Mouse (Mus musculus): ENCODE measurements around the gene Jazf1.

DNA sequence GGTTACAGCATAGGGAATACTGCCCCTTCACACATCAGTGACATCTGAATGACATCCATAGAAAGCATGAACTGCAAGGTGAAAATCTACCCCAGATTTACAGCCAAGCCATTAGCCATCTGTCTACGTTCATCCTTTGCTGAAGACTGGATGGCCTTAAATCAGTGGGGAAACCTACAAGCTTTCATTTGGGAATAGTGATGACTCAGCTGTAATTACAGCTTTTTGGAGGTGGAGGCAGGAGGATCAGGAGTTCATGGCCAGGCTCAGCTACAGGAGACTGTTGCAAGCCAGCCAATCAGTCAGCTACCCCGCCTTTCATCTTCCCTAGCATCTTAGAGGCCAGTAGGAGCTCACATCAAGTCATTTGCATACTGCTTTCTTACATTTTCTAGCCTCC, 153.5 kb downstream of the Jazf1 start:
- TF ChIP-seq POLR2A (IDR thresholded peaks at IDR 0.05; ENCODE audit: low read depth, low read length), result no peak
- no peak for TF ChIP-seq CTCF (IDR thresholded peaks at IDR 0.05; ENCODE audit: borderline replicate concordance, insufficient read depth, low read length)

All from embryonic fibroblast, embryonic 13.5 days (primary cell).